Mouse (Mus musculus) stomach, postnatal 0 days (tissue): ENCODE results near the gene Ykt6. TPM values are rescaled to one million over a fixed set of nuclear protein-coding genes. Genes with fewer than 3 reads are reported as not detected.

Source experiments
- ATAC-seq: fragments of 200-750 bp; cut with Nextera tagmentation; 2 replicates; pipeline ENCODE4 v1.8.0; 2017; ENCODE audit not compliant: low FRiP score, low TSS enrichment
- DNase-seq: peaks from one replicate; pipeline ENCODE4 v3.0.0-alpha.2; 2016; ENCODE audit warnings: low spot score
- H3K27ac ChIP-seq: fragments of 300-500 bp; sonication (generic); replicated peaks from 2 replicates; pipeline ENCODE4 v1.5.1; 2014; ENCODE audit warnings: mild to moderate bottlenecking, control low read depth
- H3K27me3 ChIP-seq: fragments of 300-500 bp; sonication (generic); 2 replicates; pipeline ENCODE4 v1.6.1; 2014; ENCODE audit warnings: low read length; ENCODE audit not compliant: control insufficient read depth, insufficient read depth
- H3K36me3 ChIP-seq: fragments of 300-500 bp; sonication (generic); 2 replicates; pipeline ENCODE4 v1.6.1; 2014; ENCODE audit warnings: low read length, mixed read lengths; ENCODE audit not compliant: control insufficient read depth, insufficient read depth
- H3K4me1 ChIP-seq: fragments of 300-500 bp; sonication (generic); replicated peaks from 2 replicates; pipeline ENCODE4 v1.6.1; 2014; ENCODE audit warnings: antibody characterized with exemption; ENCODE audit not compliant: control insufficient read depth, insufficient read depth
- H3K4me2 ChIP-seq: fragments of 300-500 bp; sonication (generic); replicated peaks from 2 replicates; pipeline ENCODE4 v1.6.1; 2014; ENCODE audit warnings: low read depth, mild to moderate bottlenecking, control low read depth, moderate library complexity
- H3K4me3 ChIP-seq: fragments of 300-500 bp; sonication (generic); 2 replicates; pipeline ENCODE4 v1.5.1; 2014; ENCODE audit warnings: low read depth, low read length, control low read depth
- H3K9ac ChIP-seq: fragments of 300-500 bp; sonication (generic); 2 replicates; pipeline ENCODE4 v1.6.1; 2014; ENCODE audit warnings: mild to moderate bottlenecking, low read length, control low read depth, mixed read lengths
- H3K9me3 ChIP-seq: fragments of 300-500 bp; sonication (generic); 2 replicates; pipeline ENCODE4 v1.6.1; 2016; ENCODE audit warnings: low read length; ENCODE audit not compliant: control insufficient read depth
- CTCF ChIP-seq: IDR thresholded peaks from 2 replicates; pipeline ENCODE4 v1.5.1; 2016; ENCODE audit warnings: antibody characterized with exemption, low read depth, mild to moderate bottlenecking, moderate library complexity
- EP300 ChIP-seq: optimal IDR thresholded peaks from 2 replicates; pipeline ENCODE3; 2016; ENCODE audit warnings: antibody characterized with exemption
- WGBS: fragments of 180-500 bp; shearing (Covaris S2); extraction: QIAGEN DNeasy Blood & Tissue Kit; methylation state at CpG from one replicate; pipeline ENCODE4 v1.1.7; 2014; 5-methylcytosine and 5-hydroxymethylcytosine counted together
- polyA plus RNA-seq: library from polyadenylated mRNA; unstranded; fragments of >200 nt; fragmentation: Nextera tagmentation; extraction: Ambion mirVana; gene quantifications from 2 replicates; pipeline ENCODE4 v1.2.1, GENCODE M21; 2015

The Ykt6 gene
- polyA plus RNA-seq, 1 experiment from 2014 or later, result 47.0 TPM

GRCm38 (mm10) chr11:6016797-6017395, 61.4 kb downstream of the Ykt6 start:
- 64% methylated on average over 9 of the region's 9 CpGs for WGBS
- ATAC-seq (no peak), DNase-seq (no peak)
- Histone ChIP-seq H3K36me3 (no peaks in the 10 kb centered on the region), H3K4me3 (no peak overlapping the region), H3K9ac (no peak overlapping the region), H3K4me2 (no peak overlapping the region), H3K27ac (no peak overlapping the region), H3K4me1 (no peaks in the 10 kb centered on the region), H3K9me3 (no peaks in the 10 kb centered on the region), H3K27me3 (no peaks in the 10 kb centered on the region)
- TF ChIP-seq CTCF, result no peak
- TF ChIP-seq EP300, result no peak

Other genes starting within 250 kb of the Ykt6 start
- gene Mrps24, start 240.0 kb upstream of the Ykt6 start, polyA plus RNA-seq, result 219 and 225 TPM in 2 replicates
- 14.1 and 15.4 TPM in 2 replicates for gene Urgcp, start 193.3 kb upstream of the Ykt6 start, polyA plus RNA-seq
- 99.8 and 104 TPM in 2 replicates for gene Dbnl, start 167.2 kb upstream of the Ykt6 start, polyA plus RNA-seq
- gene Pgam2, start 152.0 kb upstream of the Ykt6 start, polyA plus RNA-seq, result 2.8 and 3.9 TPM in 2 replicates
- gene Polm, start 117.7 kb upstream of the Ykt6 start, polyA plus RNA-seq, result 5.7 and 6.3 TPM in 2 replicates
- 19.6 and 21.9 TPM in 2 replicates for gene Aebp1, start 93.7 kb upstream of the Ykt6 start, polyA plus RNA-seq
- 49.3 and 51.1 TPM in 2 replicates for gene Pold2, start 77.4 kb upstream of the Ykt6 start, polyA plus RNA-seq
- gene Myl7, start 56.9 kb upstream of the Ykt6 start, polyA plus RNA-seq, result 147 and 150 TPM in 2 replicates
- 1.9 and 2.0 TPM in 2 replicates for gene Gck, start 5.6 kb upstream of the Ykt6 start, polyA plus RNA-seq
- gene Camk2b, start 110.7 kb downstream of the Ykt6 start, polyA plus RNA-seq, result 4.0 and 4.2 TPM in 2 replicates
- gene A730071L15Rik, start 244.3 kb downstream of the Ykt6 start, polyA plus RNA-seq, result 0.27 and 0.33 TPM in 2 replicates
- 22.1 and 23.3 TPM in 2 replicates for gene Nudcd3, start 244.7 kb downstream of the Ykt6 start, polyA plus RNA-seq